Mouse (Mus musculus) brown adipose tissue, adult 24 weeks (tissue): ENCODE data around the gene Morn4. TPM values are rescaled to one million over a fixed set of nuclear protein-coding genes. Genes with fewer than 3 reads are reported as not detected.

Experiments
- H3K27ac ChIP-seq: fragments of 200-500 bp; replicated peaks from 2 replicates; pipeline ENCODE4 v1.5.1; 2012; ENCODE audit warnings: low read depth, mild to moderate bottlenecking, low read length
- H3K4me1 ChIP-seq: fragments of 200-500 bp; 2 replicates; pipeline ENCODE4 v1.6.1; 2012; ENCODE audit warnings: low read length, mixed read lengths; ENCODE audit not compliant: control insufficient read depth, insufficient read depth, insufficient read length
- H3K4me3 ChIP-seq: fragments of 200-500 bp; 2 replicates; pipeline ENCODE4 v1.5.1; 2012; ENCODE audit warnings: low read depth, mild to moderate bottlenecking, low read length, moderate library complexity; ENCODE audit not compliant: insufficient read depth
- polyA plus RNA-seq: library from polyadenylated mRNA; stranded (reverse); fragments of >200 nt; gene quantifications from 2 replicates; pipeline ENCODE4 v1.2.4, GENCODE M21; 2012; ENCODE audit not compliant: missing spikeins, insufficient read depth, insufficient read length

Morn4 gene
- polyA plus RNA-seq, 1 experiment, result not detected

GRCm38 (mm10) chr19:42037167-42037702 lies 48.9 kb downstream of the Morn4 start:
- H3K4me3 ChIP-seq, result no peak overlapping the region
- no peak overlapping the region for H3K27ac ChIP-seq
- peaks cover 12% of the 10 kb centered on the region for H3K4me1 ChIP-seq

GRCm38 (mm10) chr19:42036357-42036756 lies 49.8 kb downstream of the Morn4 start:
- H3K27ac ChIP-seq, result no peak overlapping the region
- H3K4me3 ChIP-seq, result no peak overlapping the region
- peaks cover 12% of the 10 kb centered on the region for H3K4me1 ChIP-seq

- H3K4me3 ChIP-seq, result no peak within 1 kb of the TSS
- peaks cover 12% of the 10 kb centered on the region for H3K4me1 ChIP-seq
- H3K27ac ChIP-seq, result 0 out of 2 replicates have a peak within 1 kb of the TSS, but pooled peaks have one; percentile 4
Measured at GRCm38 (mm10) chr19:42035456-42036248, 50.5 kb downstream of the Morn4 start, which contains the start of gene Ankrd2. Gene Ankrd2, plus strand, starts transcription at chr19:42036000.

- H3K27ac ChIP-seq, result 0 out of 2 replicates have a peak overlapping the region, but pooled peaks have one; percentile 4
- H3K4me3 ChIP-seq, result no peak overlapping the region
- peaks cover 12% of the 10 kb centered on the region for H3K4me1 ChIP-seq
Measured at GRCm38 (mm10) chr19:42034881-42035455, 51.2 kb downstream of the Morn4 start.

- peaks cover 12% of the 10 kb centered on the region for H3K4me1 ChIP-seq
- H3K4me3 ChIP-seq, result no peak overlapping the region
- H3K27ac ChIP-seq, result no peak overlapping the region
Measured at GRCm38 (mm10) chr19:42034146-42034775, 51.9 kb downstream of the Morn4 start.

GRCm38 (mm10) chr19:42033611-42034010 lies 52.5 kb downstream of the Morn4 start:
- Histone ChIP-seq H3K4me3 (no peak overlapping the region), H3K4me1 (peaks cover 12% of the 10 kb centered on the region), H3K27ac (no peak overlapping the region)

- H3K4me3 ChIP-seq, result no peak overlapping the region
- H3K27ac ChIP-seq, result no peak overlapping the region
- H3K4me1 ChIP-seq, result peaks cover 12% of the 10 kb centered on the region
Measured at GRCm38 (mm10) chr19:42031112-42031511, 55.0 kb downstream of the Morn4 start.

GRCm38 (mm10) chr19:42026158-42026557 lies 60.0 kb downstream of the Morn4 start:
- H3K4me3 ChIP-seq, result no peak overlapping the region
- H3K4me1 ChIP-seq, result peaks cover 5% of the 10 kb centered on the region; the same call in 1 of the 2 replicates
- H3K27ac ChIP-seq, result no peak overlapping the region

Other genes with a start within 250 kb of the Morn4 start
- gene Frat2, start 238.2 kb downstream of the Morn4 start, polyA plus RNA-seq, result 1.3 and 2.1 TPM in 2 replicates
- 3.3 and 3.6 TPM in 2 replicates for gene Rrp12, start 190.2 kb downstream of the Morn4 start, polyA plus RNA-seq
- 903 and 992 TPM in 2 replicates for gene Pgam1, start 174.4 kb downstream of the Morn4 start, polyA plus RNA-seq
- 21.6 and 24.3 TPM in 2 replicates for gene Exosc1, start 152.9 kb downstream of the Morn4 start, polyA plus RNA-seq
- 6.6 and 10.9 TPM in 2 replicates for gene Zdhhc16, start 152.9 kb downstream of the Morn4 start, polyA plus RNA-seq
- 8.6 and 9.6 TPM in 2 replicates for gene Mms19, start 105.2 kb downstream of the Morn4 start, polyA plus RNA-seq
- gene Ubtd1, start 104.6 kb downstream of the Morn4 start, polyA plus RNA-seq, result 8.4 and 9.0 TPM in 2 replicates
- gene Ankrd2, start 50.4 kb downstream of the Morn4 start, polyA plus RNA-seq, result 2.1 and 3.2 TPM in 2 replicates
- gene Hoga1, start 40.7 kb downstream of the Morn4 start, polyA plus RNA-seq, result 3.3 and 5.7 TPM in 2 replicates
- gene 4933411K16Rik, start 34.1 kb downstream of the Morn4 start, polyA plus RNA-seq, result not detected in 2 replicates
- gene Pi4k2a, start 4.1 kb upstream of the Morn4 start, polyA plus RNA-seq, result 14.4 and 21.6 TPM in 2 replicates
- 12.6 and 16.8 TPM in 2 replicates for gene Avpi1, start 42.7 kb upstream of the Morn4 start, polyA plus RNA-seq
- 33.6 and 41.9 TPM in 2 replicates for gene Marveld1, start 61.0 kb upstream of the Morn4 start, polyA plus RNA-seq
- 11.3 and 12.7 TPM in 2 replicates for gene Zfyve27, start 77.6 kb upstream of the Morn4 start, polyA plus RNA-seq
- 2.8 and 4.7 TPM in 2 replicates for gene Sfrp5, start 115.9 kb upstream of the Morn4 start, polyA plus RNA-seq
- gene Golga7b, start 161.2 kb upstream of the Morn4 start, polyA plus RNA-seq, result 1.0 and 2.7 TPM in 2 replicates